Mouse (Mus musculus) layer of hippocampus, postnatal 14 days (tissue): ENCODE results near the gene Csrnp3. TPM values are rescaled to one million over a fixed set of nuclear protein-coding genes. Genes with fewer than 3 reads are reported as not detected.
"Not testable (repeated sequence)": the region's sequence is repeated elsewhere in the genome, so short reads cannot be mapped to it uniquely, and the experiment has no call there.

ENCODE experiments used
- DNase-seq, 2 experiments: peaks; one replicate each; pipeline ENCODE4 v3.0.0; 2021 to 2022; ENCODE audit warnings: low spot score in 2 of 2, mixed read lengths in 1 of 2
- long read RNA-seq, 2 experiments: library from polyadenylated mRNA; stranded (forward); transcript quantifications; one replicate each; pipeline ENCODE4 v2.0.0; 2021
- total RNA-seq, 2 experiments: library from RNA; stranded (reverse); gene quantifications; 2 replicates each; pipeline ENCODE4 v1.2.3; 2021

Csrnp3 gene
- total RNA-seq = 10 to 100 TPM; 71.9 to 79.3 TPM
- long read RNA-seq, experiment 1, full-length matches to known transcripts = 6 of 12 reads
- long read RNA-seq, experiment 1, partial matches to known transcripts = 0 of 12 reads
- long read RNA-seq, experiment 1, other reads (novel, unspliced or antisense) = 6 of 12 reads
- long read RNA-seq, experiment 2, full-length matches to known transcripts = 10 of 18 reads
- long read RNA-seq, experiment 2, partial matches to known transcripts = 1 of 18 reads
- long read RNA-seq, experiment 2, other reads (novel, unspliced or antisense) = 7 of 18 reads

DNA sequence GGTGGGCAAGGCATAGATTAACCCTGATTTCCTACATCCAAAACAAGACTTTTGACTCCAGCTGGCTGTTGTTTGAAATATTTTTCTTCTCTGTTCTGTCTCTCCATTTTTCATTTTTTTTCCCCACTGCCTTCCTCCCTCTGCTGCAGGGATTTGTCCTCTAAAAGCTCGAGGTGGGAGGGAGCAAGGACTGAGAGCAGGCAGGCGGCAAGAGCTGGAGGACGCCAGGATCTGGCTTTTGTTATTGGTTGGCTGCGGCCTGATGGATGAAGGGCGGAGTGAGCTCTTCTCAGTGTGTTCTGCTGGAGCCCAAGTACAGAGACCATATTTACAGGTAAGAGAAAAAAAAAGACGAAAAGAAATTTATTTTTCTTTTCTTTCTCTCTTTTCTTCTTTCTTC is at the start of gene Csrnp3:
TSS of gene Csrnp3 (plus strand) at position 217 of the 400 bp plus-strand sequence.
- peak; percentile 55 to 85 for DNase-seq

DNA sequence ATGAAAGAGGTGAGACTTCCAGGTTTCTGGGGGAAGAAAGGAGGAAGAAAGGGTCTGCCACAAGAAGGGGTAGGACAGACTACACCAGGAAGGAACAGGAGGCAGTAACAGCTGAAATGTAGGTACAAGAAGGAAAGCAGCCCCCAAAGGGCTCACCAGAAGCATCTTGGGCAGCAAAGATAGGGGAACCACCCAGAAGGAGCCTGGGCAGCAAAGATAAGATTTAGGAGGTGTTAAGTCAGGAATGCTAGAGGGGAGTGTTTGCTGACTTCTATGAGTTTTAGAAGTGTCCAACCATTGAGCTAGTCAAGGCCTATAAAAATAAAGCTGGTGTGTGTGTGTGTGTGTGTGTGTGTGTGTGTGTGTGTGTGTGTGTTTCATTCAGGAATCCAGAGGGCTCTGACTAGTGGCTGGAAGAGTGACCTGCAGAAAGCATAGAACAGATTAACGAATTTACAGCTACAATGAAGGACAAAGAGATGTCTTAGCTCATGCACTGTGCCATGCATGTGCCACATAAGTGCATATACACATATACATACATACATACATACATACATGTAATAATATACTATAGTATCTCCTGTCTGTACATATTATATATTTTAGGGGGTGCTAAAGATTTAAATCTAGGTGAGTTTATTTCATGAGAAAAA is 44.4 kb upstream of the Csrnp3 start:
- DNase-seq = no peak

DNA sequence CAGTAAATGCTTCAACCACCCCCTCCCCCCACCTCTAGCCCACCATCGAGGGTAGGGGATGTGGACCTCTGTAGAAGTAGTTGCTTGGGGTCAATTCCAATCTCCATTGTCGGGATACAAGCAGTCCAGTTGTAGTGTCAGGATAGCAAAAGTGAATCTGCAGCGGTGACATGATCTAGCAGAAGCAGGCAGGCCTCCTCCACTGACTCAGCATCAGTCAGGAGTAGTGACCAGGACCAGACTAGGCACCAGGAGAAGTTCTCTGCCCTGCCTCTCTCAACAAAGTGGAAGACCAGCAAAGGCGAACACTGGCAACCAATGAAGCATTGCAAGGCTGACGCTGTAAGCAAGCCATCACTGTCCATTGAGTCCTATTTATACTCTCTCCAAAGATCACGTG is 39.0 kb upstream of the Csrnp3 start:
- no peak for DNase-seq

DNA sequence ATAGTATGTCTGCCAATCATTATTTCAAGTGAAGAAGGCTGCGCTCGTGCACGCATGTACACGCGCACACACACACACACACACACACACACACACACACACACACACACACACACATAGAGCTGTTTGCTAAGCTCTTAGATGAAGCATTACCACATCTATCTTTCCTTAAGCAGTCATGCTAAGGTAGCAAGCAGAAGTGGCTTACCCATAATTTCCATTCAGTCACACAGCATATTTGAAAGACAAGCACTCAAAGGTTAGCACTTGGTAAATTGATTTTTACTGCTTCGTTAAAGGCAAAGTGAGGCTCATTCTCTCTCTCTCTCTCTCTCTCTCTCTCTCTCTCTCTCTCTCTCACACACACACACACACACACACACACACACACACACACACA is 34.4 kb upstream of the Csrnp3 start:
- DNase-seq = not testable (repeated sequence)

DNA sequence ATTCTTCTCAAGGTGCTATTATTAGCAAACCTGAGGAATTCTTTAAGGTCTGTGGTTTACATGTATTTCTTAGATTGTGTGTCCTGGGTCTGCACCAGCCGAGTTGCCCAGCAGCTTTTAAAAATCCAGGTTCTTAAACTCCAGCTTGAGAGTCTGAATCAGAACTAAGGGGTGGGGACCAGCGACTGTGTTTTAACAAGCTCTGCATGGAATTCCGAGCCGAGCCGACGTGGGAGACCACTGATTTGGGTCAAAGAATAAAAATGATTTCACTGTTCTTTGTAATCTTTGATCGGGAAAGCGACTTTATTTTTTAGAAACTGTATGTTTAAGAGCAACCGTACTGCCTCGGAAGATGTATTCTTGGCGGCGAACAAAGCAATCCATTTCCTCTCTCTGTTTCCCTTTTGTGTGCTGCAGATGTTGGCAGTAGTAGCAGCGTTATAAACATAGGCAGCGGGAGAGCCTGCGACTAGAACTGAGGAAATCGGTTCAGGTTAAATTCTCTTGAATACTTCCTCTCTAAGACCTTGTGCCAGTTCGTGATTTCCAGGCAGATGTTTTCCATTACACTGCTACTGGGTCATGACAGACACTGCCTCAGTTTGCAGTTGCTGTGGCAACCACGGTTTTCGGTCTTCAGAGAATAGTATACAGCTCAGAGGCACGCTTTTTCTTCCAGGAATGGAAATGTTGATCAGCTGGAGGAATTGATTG is 27.3 kb upstream of the Csrnp3 start:
- peak in 1 of 2 experiments; percentile 12 for DNase-seq

DNA sequence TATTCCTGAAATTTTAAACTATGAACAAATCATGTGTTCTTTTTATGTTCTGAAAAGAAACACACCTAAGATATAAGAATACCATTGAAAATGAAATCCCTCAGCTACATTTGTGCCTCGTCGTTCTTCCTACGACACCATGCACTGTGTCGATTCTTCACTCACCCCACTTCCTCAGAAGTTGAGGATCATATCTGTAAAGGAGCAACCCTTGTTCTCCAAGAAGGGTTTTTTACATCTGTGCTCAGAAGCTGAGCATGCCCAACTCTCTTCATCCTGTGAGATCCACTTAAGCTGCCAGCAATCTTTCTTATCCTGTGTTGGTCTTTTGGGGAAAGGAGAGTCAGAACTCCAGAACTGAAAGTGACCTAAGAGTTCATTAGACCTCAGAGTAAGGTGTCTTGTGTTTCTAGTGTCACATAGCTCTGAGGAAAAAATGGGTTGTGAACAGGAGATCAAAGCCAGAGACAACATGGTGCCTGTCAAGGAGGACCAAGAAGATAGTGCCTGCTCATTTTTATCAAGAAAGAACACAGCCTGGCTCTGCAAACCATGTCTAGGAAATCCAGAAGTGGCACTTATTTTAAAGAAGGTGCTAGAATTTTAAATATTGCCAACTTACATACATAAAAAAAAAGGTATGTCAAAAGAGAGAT is 25.3 kb upstream of the Csrnp3 start:
- DNase-seq = no peak

DNA sequence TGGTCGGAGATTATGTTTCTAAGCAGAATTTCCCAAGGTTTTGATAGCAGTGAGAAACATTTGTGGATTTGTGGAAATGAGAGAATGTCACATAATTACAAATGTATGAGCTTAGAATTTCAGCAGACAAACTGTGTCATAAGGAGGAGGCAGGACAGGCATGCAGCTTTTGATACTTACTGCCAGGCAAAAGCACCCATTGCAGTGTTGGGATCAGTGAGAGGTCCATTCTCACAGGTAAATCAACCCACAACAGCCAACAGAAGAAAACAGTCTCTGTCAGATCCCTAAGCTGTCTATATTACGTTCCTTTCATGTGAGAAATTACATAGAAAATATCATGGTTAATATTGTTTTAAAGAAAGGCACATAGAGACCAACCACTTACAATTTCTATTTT is 19.3 kb upstream of the Csrnp3 start:
- no peak for DNase-seq

DNA sequence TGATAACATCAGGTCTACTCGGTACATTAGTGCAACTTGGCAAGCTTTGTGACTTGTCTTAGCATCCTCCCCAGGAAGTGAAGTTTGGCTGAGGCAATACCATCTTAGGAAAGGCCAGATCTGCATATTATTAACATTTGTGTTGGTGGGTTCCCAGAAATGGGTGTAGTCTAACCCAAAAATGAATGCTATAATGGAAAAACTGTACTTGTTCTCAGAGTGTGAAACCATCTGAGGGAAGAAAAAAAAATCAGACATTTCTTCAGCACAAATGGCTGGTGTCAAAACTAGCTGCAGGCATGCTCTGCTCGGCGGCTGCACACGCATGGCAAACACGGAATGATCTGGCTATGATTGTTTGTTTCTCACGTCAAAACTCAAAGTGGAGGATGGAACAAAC is 18.8 kb upstream of the Csrnp3 start:
- peak in 1 of 2 experiments; percentile 44 for DNase-seq

DNA sequence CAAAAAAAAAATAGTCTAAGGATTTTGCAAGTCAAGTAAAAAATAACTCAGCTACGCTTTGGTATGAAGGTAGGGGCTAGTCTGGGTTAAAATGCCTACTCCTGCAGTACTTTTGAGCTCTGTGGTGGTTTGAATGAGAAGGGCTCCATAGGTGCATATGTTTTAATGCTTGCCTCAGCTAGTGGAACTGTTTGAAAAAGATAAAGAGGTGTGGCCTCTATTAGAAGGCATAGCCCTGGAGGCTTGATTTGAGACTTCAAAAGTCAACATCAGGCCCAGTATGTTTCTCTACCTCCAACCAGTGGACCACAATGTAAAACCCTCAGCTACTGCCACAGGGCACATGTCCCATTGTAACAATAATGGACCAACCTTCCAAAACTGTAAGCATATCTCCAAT is 16.9 kb upstream of the Csrnp3 start:
- DNase-seq = no peak

DNA sequence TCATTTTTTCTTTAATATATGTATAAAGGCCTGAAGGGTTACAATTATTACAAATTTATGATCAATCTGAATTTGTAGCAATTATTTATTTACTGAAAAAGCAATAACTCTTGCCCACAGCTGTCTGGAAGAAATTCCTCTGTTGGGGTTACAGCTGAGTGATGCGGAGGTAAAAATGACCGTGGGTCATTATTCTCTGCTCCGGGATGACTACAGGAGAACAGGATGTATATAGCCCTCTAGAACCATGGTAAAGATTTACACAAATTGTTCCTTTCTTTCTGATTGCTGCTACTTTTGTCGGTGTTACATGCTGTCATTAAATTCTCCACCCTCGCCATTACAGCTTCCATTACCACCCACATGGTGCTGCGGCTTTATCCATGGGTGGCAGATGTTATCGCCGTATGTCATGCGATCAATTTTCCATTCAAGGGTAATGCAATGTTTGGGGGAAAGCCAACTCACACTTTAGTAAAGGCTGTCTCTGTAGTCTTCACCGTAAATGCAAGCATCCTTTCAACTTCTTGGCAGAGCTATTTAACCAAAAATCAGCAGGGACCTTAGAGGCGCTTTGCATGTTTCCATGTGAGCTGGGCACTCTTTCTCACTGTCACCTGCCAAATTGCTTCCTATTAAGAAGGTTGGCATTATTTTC is 12.7 kb upstream of the Csrnp3 start:
- peak; percentile 52 to 83 for DNase-seq

DNA sequence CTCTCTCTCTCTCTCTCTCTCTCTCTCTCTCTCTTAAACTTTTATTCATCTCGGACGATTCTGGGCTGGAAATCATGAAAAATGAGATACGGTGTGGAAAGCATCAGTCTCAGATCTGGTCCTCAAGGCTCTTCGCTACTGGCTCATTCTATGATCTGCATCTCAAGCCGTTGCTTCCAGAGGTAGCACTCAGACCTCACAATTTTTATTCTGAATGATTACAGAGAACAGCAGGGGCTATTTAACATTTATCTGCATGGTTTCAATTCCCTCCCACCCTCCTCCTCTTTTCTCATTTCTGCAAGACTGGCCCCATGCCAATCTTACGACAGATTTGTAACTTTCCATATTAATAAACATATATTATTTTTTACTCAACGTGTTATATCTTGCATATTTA is 12.1 kb upstream of the Csrnp3 start:
- DNase-seq = no peak

DNA sequence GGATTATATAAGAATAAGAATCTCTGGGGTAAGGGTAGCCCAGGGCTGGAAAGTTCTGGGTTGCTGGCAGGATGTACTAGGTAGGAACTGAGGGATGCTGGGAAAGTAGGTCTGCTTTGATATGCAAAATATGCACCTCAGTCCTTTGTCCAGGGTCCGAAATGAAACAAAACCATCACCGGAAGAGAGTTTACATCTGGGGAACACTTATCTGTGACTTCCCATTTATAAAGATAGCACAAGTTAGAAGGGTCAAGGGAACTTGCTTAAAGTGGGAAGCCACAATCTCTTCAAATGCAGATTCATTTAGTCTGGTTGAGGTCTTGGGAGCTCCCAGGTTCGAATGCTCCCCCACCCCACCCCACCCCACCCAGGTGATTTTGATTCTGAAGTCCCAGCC is 4.0 kb upstream of the Csrnp3 start:
- no peak for DNase-seq

DNA sequence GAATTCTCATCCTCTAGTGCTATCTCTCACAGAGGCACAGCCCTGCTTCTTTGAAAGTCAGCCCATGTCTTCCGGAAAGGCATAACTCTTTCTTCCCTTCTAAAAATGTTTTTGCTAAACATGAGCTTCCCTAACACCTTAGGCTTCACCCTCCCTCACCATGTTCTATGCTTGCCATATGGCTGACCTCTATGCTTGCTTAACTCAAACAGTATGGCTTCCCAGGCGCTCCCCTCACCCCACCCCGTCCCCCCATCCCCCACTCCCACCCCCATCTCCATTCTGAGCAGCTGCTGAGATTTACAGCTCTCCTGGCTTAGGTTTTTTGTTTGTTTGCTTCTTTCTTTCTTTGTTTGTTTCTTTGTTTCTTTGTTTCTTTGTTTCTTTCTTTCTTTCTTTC is 3.2 kb upstream of the Csrnp3 start:
- no peak for DNase-seq

DNA sequence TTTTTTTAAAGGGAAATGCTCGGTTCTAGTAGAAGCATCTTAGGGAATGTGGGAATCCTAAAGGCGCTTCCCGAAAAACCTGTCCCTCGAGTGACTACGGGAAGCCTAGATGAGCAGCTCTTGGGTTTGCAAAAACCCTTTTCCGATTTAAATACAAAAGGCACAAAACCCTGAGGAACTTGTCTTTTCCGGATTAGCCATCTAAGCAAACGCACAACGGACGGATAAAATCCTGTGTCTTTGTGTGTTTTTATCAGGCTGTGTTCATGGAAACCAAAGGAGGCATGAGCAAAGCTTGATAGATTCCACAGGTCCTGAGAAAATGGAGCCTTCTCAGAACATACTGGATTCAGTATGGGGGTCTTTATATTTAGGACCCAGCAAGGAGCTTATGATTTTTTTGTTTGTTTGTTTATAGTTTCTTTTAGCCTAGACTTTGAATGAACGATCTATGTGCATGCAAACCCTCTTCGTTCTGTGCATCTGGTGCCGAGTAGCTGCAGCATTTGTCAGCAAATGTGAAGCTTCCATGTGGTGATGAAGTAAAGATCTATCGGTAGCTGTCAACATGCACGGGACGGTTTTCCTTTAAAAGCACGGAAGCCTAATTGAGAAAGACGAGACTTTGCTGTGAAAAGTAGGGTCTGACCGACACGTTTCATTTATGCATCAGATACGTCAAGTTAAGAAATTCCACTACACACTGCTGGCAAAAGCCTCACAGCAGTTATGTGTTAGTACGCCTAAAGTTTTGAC is 611 bp downstream of the Csrnp3 start:
- peak; percentile 22 to 43 for DNase-seq

DNA sequence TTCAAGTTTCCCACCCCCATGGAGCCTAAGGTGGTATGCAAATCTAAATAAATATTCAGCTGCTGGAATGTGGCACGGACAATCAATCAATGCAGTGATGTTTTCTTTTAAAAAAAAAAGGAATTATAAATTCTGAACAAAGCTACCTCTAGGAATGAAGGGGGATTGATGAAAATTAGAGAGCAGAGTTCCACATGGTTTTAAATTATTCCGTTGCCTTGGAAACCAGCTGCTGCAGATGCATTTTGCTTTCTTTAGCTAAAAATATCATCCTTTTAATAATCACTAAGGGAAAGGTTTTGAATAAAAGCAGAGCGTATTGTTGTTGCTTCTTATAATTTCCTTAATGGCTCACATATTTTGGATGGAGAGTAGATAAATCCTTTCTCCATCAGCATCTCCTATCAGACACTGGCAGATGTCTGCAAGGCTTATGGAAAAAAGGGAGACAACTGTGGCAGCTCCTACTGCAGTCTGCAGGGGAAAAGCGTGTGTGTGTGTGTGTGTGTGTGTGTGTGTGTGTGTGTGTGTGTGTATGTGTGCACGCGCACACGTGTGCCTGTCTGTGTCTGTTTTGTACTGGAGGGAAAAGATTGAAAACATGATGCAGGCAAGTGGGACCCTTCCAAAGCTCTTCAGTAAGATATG is 2.0 kb downstream of the Csrnp3 start:
- DNase-seq = no peak

DNA sequence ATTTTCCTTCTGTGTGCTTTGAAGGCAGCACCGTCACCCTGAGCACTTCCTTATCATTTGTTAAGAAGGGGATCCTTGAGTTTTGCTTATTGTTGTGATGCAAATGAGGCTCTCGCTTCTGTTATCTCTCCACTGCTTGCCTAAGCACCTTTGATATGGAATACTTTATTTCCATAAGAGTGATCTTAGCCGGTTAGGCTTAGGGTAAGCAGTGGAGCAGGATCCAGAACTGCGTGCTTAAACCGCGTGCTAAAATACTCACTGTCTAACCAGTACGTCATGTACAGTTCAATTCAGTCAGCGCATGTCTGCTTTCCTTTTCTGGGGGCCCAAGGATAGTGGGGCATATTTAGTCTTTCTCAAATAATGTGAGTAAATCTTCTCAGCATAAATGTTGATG is 3.1 kb downstream of the Csrnp3 start:
- DNase-seq = no peak

DNA sequence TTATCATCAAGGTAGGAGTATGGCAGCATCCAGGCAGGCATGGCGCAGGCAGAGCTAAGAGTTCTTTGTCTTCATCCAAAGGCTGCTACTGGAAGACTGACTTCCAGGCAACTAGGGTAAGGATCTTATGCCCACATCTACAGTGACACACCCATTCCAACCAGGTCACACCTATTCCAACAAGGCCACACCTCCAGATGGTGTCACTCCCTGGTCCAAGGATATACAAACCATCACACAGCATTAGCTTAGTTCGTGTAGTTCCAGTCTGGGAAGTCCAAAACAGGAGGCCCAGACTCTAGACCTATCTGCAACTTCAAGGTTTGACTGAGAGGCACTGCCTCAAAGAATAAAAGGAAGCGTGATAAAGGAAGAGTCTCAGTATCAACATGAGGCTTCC is 4.7 kb downstream of the Csrnp3 start:
- not testable (repeated sequence) for DNase-seq

DNA sequence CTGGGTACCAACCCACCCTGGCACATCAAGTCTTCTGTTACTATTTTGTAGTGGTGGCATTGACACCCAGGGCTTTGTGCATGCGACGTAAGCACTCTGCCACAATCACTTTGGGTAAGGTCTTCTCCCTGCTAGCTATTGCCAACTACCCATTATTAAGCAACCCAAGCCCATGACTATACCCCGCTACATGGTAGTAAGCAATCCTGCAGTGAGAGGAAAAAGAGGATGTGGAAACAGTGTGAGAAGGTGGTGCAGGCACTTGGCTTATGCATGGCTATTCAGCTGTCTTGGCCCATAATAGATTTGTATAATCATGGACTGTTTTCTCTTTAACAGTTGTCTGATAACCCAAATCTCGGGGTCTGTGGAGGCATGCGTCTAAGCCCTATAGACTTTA is 11.2 kb downstream of the Csrnp3 start:
- no peak for DNase-seq

DNA sequence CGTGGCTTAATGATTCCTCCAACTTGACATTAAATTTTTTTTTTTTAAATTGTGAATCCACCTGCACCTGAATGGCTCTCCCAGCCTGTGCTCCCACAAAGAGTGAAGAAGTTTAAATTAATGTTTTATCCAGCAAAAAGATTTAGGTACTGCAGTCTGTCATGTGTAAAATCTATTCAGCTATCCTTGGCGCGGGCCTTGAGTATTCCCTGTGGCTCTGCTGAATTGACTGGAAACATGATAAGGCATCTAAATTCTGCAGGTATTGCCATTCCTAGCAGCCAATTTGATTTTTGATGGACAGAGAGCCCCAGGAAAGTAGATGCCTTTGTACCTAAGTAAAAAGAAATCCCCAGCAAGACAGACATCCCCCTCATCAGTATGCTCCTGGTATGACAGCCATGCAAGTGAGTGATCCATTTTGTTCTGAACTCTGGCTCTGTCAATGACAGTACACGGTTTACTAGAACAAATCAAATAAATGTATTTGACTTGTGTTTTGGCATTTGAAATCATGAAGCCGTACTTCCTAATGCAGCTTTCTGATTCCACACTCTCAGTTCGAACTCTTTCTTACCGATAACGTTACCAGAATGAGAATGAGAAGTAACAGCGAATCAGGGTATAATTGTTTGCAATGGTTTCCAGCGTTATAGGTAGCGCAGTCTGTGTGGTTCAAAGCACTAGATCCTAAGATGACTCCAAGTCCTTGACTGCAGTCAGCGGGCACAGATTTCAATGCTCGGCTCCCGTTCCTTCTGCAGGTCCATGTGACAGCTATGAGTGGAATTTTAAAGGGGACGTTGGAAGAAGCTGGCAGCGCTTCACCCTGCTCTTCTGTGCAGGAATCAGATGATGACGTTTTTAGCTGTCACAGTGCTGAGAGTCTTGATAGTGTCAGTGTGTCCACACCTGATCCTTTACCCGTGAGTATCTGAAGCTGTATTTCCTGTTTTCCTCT is 14.5 kb downstream of the Csrnp3 start:
- DNase-seq = no peak
